Mouse (Mus musculus): ENCODE data around the gene Prorsd1. TPM values are rescaled to one million over a fixed set of nuclear protein-coding genes. Genes with fewer than 3 reads are reported as not detected.

The Prorsd1 gene
- polyA plus RNA-seq, 1 experiment: not detected

DNA sequence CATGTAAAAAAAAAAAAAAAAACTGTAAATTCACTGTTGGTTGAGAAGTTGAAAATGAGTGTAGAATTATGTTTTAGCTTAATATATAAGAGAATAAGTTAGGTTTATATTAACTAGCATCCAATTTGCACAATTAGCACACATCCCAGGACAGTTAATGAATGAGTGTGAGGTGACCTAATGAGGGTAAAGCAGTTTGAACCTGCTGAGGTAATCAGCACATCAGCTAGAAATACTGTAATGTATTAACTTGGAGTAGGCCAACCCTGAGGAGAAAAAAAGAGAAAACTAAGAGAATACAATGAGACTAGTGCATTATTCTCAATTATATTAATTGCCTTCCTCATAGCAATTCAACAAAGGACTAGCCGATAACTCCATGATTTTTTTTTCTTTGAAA, 5.4 kb downstream of the Prorsd1 start:
- Histone ChIP-seq H3K4me3 (ENCODE audit: insufficient read depth, low read depth, low read length) (no peak overlapping the region), H3K4me1 (ENCODE audit: control insufficient read depth, insufficient read depth, low read length) (no peaks in the 10 kb centered on the region), H3K27ac (ENCODE audit: insufficient read depth, low read depth, low read length) (no peak overlapping the region)
- WGBS: 74% methylated on average over 1 of the region's 1 CpGs
- no peak for TF ChIP-seq POLR2A (IDR thresholded peaks at IDR 0.05; ENCODE audit: insufficient read depth, low read depth, low read length)
- TF ChIP-seq CTCF (IDR thresholded peaks at IDR 0.05; ENCODE audit: insufficient read depth, low read depth, low read length): no peak

GRCm38 (mm10) chr11:29504899-29505625, 9.8 kb downstream of the Prorsd1 start:
- no peak for TF ChIP-seq POLR2A (IDR thresholded peaks at IDR 0.05; ENCODE audit: insufficient read depth, low read depth, low read length)
- no peak for TF ChIP-seq CTCF (IDR thresholded peaks at IDR 0.05; ENCODE audit: insufficient read depth, low read depth, low read length)
- Histone ChIP-seq H3K4me3 (ENCODE audit: insufficient read depth, low read depth, low read length) (no peak overlapping the region), H3K27ac (ENCODE audit: insufficient read depth, low read depth, low read length) (no peak overlapping the region), H3K4me1 (ENCODE audit: control insufficient read depth, insufficient read depth, low read length) (no peaks in the 10 kb centered on the region)
- WGBS: 76% methylated on average over 2 of the region's 2 CpGs

DNA sequence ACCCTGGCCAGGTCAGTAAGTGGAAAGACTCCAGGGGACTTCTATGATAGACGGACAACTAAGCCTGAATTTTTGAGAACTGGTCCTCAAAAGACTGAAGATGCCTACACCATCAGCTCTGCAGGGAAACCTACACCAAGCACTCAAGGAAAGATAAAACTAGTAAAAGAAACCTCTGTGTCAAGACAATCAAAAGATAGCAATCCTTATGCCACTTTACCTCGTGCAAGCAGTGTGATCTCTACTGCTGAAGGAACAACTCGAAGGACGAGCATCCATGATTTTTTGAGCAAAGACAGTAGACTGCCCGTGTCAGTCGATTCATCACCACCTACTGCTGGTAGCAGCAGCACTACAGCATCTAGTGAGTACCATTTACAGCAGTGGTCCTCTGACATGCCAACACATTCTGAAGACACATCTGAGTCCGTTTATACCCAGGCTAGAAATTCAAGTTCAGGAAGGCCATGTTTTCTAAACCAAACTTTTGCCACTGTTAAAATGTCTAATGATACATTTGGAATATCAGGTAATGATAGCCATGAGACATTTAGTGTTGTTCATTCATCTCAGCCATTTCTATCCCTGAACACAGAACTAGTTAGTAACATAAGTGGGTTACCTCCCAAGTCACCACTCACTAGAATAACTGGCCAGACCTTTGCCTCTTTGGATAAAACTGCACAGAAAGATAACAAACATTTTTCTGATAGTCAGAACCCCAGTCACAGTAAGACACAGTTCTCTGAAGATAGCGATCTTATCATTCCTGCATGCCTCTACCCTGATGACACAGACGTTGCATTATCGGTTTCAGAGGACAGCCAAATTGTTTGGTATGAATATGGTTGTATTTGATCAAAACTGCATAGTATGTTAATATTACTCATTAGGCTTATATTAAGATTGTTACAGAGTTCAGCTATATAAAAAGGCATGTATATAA, 10.6 kb downstream of the Prorsd1 start:
- TF ChIP-seq POLR2A (IDR thresholded peaks at IDR 0.05; ENCODE audit: insufficient read depth, low read depth, low read length) (no peak), CTCF (IDR thresholded peaks at IDR 0.05; ENCODE audit: insufficient read depth, low read depth, low read length) (no peak)
- Histone ChIP-seq H3K4me1 (ENCODE audit: control insufficient read depth, insufficient read depth, low read length) (no peaks in the 10 kb centered on the region), H3K4me3 (ENCODE audit: insufficient read depth, low read depth, low read length) (no peak overlapping the region), H3K27ac (ENCODE audit: insufficient read depth, low read depth, low read length) (no peak overlapping the region)
- 90% methylated on average over 10 of the region's 10 CpGs for WGBS

DNA sequence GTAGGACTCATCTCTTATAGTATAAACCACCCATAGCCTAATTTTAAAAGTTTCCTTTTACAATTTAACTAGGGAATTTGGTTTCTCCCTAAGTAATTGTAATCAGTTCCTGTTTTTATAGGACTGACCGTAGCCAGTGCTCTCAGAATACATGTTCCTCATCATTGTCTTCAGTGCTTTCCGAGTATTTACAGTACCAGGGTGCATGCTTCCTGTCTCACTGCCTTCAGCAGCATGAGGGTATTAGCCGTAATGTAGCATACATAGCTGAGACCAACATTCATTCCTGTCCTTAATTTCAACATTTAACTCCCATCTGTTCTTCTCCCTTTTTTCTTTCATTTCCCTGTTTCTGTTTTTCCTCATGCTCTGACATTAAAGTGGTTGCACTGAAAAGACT, 17.9 kb downstream of the Prorsd1 start:
- Histone ChIP-seq H3K4me1 (ENCODE audit: control insufficient read depth, insufficient read depth, low read length) (no peaks in the 10 kb centered on the region), H3K4me3 (ENCODE audit: insufficient read depth, low read depth, low read length) (no peak overlapping the region), H3K27ac (ENCODE audit: insufficient read depth, low read depth, low read length) (no peak overlapping the region)
- WGBS: 85% methylated on average over 3 of the region's 3 CpGs
- no peak for TF ChIP-seq CTCF (IDR thresholded peaks at IDR 0.05; ENCODE audit: insufficient read depth, low read depth, low read length)
- TF ChIP-seq POLR2A (IDR thresholded peaks at IDR 0.05; ENCODE audit: insufficient read depth, low read depth, low read length): no peak

GRCm38 (mm10) chr11:29493135-29493534, 21.7 kb downstream of the Prorsd1 start:
- WGBS: 97% methylated on average over 1 of the region's 1 CpGs
- Histone ChIP-seq H3K4me1 (ENCODE audit: control insufficient read depth, insufficient read depth, low read length) (no peaks in the 10 kb centered on the region), H3K4me3 (ENCODE audit: insufficient read depth, low read depth, low read length) (no peak overlapping the region), H3K27ac (ENCODE audit: insufficient read depth, low read depth, low read length) (no peak overlapping the region)
- TF ChIP-seq CTCF (IDR thresholded peaks at IDR 0.05; ENCODE audit: insufficient read depth, low read depth, low read length) (no peak), POLR2A (IDR thresholded peaks at IDR 0.05; ENCODE audit: insufficient read depth, low read depth, low read length) (no peak)

DNA sequence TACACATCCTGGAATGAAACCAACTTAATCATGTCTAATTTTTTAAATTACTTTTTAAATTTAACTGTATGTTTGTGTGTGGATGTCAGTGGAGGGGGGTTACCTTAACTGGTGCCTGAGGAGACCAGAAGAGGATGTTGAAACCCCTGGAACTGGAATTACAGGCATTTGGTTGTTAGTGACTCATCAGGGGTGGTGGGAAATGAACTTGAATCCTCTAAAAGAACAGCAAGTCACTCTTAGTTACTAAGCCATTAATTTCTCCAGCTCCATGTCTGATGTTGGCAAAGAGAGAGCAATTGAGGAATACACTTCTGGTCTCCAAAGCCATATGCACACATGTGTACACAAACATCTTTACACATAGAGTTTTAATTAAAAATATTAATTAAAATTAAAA, 40.2 kb downstream of the Prorsd1 start:
- Histone ChIP-seq H3K27ac (ENCODE audit: insufficient read depth, low read depth, low read length) (no peak overlapping the region), H3K4me1 (ENCODE audit: control insufficient read depth, insufficient read depth, low read length) (no peaks in the 10 kb centered on the region), H3K4me3 (ENCODE audit: insufficient read depth, low read depth, low read length) (no peak overlapping the region)
- TF ChIP-seq POLR2A (IDR thresholded peaks at IDR 0.05; ENCODE audit: insufficient read depth, low read depth, low read length): no peak
- no peak for TF ChIP-seq CTCF (IDR thresholded peaks at IDR 0.05; ENCODE audit: insufficient read depth, low read depth, low read length)

Other genes starting within 250 kb of the Prorsd1 start
- gene Ccdc88a, start 141.4 kb downstream of the Prorsd1 start, polyA plus RNA-seq (2012; ENCODE audit: insufficient read depth, insufficient read length, low replicate concordance, missing spikeins): 43.0 TPM in 1 of 2 replicates, not detected in the other
- gene Mtif2, start 11.4 kb upstream of the Prorsd1 start, polyA plus RNA-seq (2012; ENCODE audit: insufficient read depth, insufficient read length, low replicate concordance, missing spikeins): not detected in 2 replicates
- gene Clhc1, start 32.9 kb upstream of the Prorsd1 start, polyA plus RNA-seq (2012; ENCODE audit: insufficient read depth, insufficient read length, low replicate concordance, missing spikeins): not detected in 2 replicates
- gene Rps27a, start 33.1 kb upstream of the Prorsd1 start, polyA plus RNA-seq (2012; ENCODE audit: insufficient read depth, insufficient read length, low replicate concordance, missing spikeins): 1,253 TPM in 1 of 2 replicates, not detected in the other
- 230 and 407 TPM in 2 replicates for gene Rtn4, start 177.9 kb upstream of the Prorsd1 start, polyA plus RNA-seq (2012; ENCODE audit: insufficient read depth, insufficient read length, low replicate concordance, missing spikeins)

Data from olfactory bulb, adult 2 months (tissue).